Mouse (Mus musculus): ENCODE measurements around the gene Zfp746.
"Not testable (repeated sequence)": the region's sequence is repeated elsewhere in the genome, so short reads cannot be mapped to it uniquely, and the experiment has no call there.

Gene Zfp746

GRCm38 (mm10) chr6:48086471-48086878 lies at the start of gene Zfp746:
Zfp746 (minus strand) TSS chr6:48086593.
- peak; percentile 67 to 89 for DNase-seq (ENCODE audit: low read depth in 1 of 2, low spot score in 2 of 2)

DNA sequence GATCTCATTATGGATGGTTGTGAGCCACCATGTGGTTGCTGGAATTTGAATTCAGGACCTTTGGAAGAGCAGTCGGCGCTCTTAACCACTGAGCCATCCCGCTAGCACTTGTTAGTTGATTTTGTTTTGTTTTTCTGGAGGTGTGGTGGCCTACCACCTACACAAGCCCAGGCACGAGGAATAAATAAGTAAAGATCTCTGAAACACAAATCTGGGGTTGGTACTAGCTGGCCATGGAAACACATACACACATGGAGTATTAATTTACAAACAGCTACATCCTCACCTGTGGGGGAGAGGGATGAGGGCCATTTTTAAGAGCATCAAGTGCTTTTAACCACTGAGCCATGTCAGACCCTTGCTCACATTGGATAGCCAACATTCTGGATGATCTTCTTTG lies 34.7 kb upstream of the Zfp746 start:
- DNase-seq (ENCODE audit: low read depth in 1 of 2, low spot score in 2 of 2) = not testable (repeated sequence)

GRCm38 (mm10) chr6:48116036-48116435 lies 29.6 kb upstream of the Zfp746 start:
- no peak for DNase-seq (ENCODE audit: low read depth in 1 of 2, low spot score in 2 of 2)

GRCm38 (mm10) chr6:48086957-48087715 lies 743 bp upstream of the Zfp746 start:
- DNase-seq (ENCODE audit: low read depth in 1 of 2, low spot score in 2 of 2) = no peak

GRCm38 (mm10) chr6:48085521-48086404 lies 630 bp downstream of the Zfp746 start:
- peak; percentile 12 to 42 for DNase-seq (ENCODE audit: low read depth in 1 of 2, low spot score in 2 of 2)

DNA sequence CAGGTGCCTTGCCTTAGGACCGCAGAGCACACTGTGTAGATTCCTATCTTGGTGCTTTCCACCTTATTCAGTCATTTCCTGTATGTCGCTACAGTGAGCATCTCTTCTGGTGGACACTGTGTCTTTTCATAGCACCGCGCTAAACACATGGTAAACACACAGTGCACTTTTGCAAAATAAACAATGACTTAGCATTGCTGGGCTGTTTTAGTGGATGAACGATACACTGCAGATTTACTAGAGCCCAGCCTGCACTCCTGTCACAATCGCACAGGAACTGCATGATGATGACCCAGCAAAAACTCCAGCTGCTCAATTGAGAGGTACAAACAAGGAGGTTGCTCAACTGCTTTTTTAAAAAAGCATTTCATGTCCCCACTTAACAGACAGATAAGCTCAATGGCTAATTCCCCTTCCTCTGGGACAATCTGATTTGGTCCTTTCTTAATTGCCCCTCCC lies 2.6 kb downstream of the Zfp746 start:
- DNase-seq (ENCODE audit: low read depth in 1 of 2, low spot score in 2 of 2) = no peak

GRCm38 (mm10) chr6:48081952-48082351 lies 4.4 kb downstream of the Zfp746 start:
- DNase-seq (ENCODE audit: low read depth in 1 of 2, low spot score in 2 of 2) = no peak

GRCm38 (mm10) chr6:48081021-48081420 lies 5.4 kb downstream of the Zfp746 start:
- DNase-seq (ENCODE audit: low read depth in 1 of 2, low spot score in 2 of 2) = no peak

DNA sequence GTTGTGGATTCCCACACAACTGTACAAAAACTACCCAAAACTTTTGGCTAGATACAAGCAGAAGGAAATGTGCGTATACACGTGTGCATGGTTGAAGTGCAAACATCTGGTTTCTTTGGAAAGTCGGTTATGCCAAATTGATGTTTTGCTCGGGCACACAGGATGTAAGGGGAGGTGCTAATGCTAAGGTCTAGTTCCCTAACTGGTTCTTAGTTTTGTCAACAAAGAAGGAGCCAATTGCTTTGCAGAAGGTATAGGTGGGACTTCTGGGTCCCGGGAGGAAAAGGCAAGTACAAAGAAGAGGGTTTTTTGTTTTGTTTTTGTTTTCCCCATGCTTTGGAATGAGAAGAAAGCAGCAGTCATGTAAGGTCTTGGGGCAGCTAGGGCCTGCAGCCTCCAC lies 13.1 kb downstream of the Zfp746 start:
- DNase-seq (ENCODE audit: low read depth in 1 of 2, low spot score in 2 of 2) = no peak

DNA sequence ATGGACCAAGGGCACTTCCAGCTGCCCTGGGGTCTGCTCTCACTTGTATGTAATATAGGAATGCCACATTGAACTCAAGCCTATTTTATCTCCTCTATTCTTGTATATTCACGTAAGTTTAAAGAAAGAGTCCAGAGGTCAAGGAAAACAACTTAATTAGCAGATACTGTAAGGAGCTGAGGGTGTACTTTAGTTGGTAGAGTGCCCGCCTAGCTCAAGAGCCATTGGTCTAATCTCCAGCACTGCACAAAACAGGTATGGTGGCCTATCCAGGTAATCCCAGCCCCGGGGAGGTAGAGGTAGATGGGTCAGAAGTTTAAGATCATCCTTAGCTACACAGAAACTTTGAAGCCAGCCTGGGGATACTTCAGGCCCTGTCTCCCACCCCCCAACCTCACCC lies 18.9 kb downstream of the Zfp746 start:
- no peak for DNase-seq (ENCODE audit: low read depth in 1 of 2, low spot score in 2 of 2)

- no peak for DNase-seq (ENCODE audit: low read depth in 1 of 2, low spot score in 2 of 2)
These were observed 20.8 kb downstream of the Zfp746 start for GRCm38 (mm10) chr6:48065587-48066075.

- DNase-seq (ENCODE audit: low read depth in 1 of 2, low spot score in 2 of 2) = no peak
These were observed 21.9 kb downstream of the Zfp746 start for GRCm38 (mm10) chr6:48064451-48064850.

DNA sequence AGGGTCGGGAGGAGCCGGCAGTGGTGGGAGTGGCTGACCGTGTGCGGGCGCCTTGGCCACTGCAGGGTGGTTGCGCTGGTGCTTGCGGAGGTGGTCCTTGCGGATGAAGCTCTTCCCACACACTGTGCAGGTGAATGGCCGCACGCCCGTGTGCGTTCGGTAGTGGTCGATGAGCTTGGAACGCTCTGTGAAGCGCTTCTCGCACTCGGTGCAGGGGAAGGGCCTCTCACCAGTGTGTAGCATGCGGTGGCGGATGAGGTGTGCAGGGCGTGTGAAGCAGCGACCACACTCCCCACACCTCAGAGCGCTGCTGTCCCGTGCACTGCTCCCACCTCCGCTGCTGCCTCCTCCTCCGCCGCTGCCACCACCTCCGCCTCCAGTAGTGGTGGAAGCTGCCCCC lies 22.5 kb downstream of the Zfp746 start:
- no peak for DNase-seq (ENCODE audit: low read depth in 1 of 2, low spot score in 2 of 2)

DNA sequence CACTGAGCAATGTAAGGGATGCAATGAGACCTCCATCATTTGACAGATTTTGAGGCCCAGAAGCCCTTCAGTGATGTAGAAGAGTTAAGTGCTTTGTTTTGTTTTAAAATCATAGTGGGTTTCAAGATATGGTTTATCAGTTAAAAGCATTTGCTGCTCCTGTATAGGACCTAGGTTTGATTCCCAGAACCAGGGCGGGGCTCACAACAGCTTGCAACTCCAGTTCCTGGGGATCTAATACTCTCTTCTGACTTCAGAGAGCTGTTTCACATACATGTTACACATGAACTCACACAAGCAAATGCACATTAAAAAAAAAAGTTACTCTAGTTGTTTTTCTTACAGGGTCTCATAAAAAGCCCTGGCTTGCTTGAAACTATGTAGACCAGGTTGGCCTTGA lies 25.5 kb downstream of the Zfp746 start:
- DNase-seq (ENCODE audit: low read depth in 1 of 2, low spot score in 2 of 2) = no peak

DNA sequence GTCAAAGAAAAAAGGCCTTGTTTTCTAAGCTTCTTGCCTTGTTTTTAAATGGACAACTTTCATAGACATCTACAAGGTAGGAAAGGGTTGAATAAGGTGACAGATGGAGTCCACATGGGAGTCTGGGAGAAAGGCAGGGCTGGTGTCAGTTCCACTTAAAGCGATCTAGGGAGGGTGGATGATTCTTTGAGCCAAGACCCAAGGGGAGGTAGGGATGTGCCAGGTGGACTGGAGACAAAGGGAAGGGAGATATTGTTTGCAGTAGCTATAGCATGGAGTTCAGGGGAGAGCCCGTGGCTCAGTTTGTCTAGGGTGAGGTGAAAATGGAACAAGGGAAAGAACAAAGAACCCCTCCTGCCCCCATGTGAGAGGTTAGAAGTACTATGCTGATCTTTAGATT lies 26.0 kb downstream of the Zfp746 start:
- no peak for DNase-seq (ENCODE audit: low read depth in 1 of 2, low spot score in 2 of 2)

DNA sequence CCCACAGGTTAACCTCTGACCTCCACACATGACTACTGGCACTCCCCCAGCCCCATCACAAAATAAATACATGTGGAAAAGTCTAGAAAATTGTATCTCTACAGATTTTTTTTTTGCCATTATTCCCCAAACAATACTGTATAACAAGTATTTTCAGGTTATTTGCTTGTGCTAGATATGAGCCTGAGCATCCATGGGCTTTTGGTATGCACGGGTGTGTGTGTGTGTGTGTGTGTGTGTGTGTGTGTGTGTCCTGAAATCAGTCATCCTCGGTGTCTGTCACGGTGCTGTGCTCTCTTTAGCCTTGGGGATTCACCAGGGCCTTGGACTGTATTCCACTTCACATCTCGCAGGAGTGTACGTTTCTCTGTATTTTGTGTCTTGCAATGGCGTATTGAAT lies 34.3 kb downstream of the Zfp746 start:
- DNase-seq (ENCODE audit: low read depth in 1 of 2, low spot score in 2 of 2) = no peak

GRCm38 (mm10) chr6:48051666-48052065 lies 34.7 kb downstream of the Zfp746 start:
- no peak for DNase-seq (ENCODE audit: low read depth in 1 of 2, low spot score in 2 of 2)

GRCm38 (mm10) chr6:48049273-48050065 lies 36.9 kb downstream of the Zfp746 start:
- DNase-seq (ENCODE audit: low read depth in 1 of 2, low spot score in 2 of 2) = no peak

GRCm38 (mm10) chr6:48048426-48049272 lies 37.7 kb downstream of the Zfp746 start, which contains the start of gene Zfp777:
Zfp777 (minus strand) TSS chr6:48048911.
- peak; percentile 29 to 65 for DNase-seq (ENCODE audit: low read depth in 1 of 2, low spot score in 2 of 2)
